Mouse (Mus musculus): ENCODE data around the gene Lrrc4.

Gene Lrrc4

GRCm38 (mm10) chr6:28823375-28823774 lies 8.2 kb downstream of the Lrrc4 start:
- DNase-seq: no peak

DNA sequence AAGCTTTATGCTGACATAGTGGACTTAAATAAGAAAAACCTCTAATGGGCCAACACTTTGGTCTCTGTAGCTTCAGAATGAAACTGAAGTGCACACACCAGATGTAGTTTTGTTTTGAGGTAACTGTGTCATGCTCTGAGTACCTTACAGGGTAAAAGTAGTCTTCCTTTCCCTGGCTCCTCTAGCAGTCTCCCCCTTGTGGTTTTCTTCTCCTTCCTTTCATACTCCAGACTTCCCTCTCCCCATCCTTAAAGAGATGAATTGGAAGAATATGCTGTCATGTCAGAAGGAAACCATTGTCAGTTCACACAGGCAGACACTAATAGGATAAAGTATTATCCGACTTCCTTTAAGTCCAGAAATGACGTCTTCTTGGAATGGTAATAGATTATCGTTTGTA lies 9.3 kb downstream of the Lrrc4 start:
- no peak for DNase-seq

GRCm38 (mm10) chr6:28819509-28820358 lies 11.8 kb downstream of the Lrrc4 start:
- peak; percentile 17 for DNase-seq

GRCm38 (mm10) chr6:28817039-28817438 lies 14.5 kb downstream of the Lrrc4 start:
- DNase-seq: peak; percentile 74

- no peak for DNase-seq
These were observed 16.7 kb downstream of the Lrrc4 start for GRCm38 (mm10) chr6:28814895-28815294.

DNA sequence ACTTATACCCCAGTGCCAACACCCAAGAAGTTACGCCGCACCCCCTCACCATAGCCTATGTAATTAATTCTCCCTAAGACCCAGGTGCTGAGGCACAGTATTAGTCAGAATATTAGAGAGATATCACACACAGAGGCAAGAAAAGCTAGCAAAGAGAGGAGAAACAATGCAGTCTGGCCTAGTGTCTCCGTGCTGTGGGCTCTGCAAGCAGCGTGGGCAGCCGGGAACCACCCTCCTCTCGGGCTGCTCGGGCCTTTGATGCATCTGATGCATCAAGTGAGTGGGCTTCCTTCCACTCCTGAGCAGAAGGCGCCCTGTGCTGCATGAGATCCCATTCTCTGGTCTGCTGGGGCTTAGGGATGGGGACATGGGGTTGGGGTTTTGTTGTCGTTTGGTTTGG lies 18.5 kb downstream of the Lrrc4 start:
- no peak for DNase-seq

- no peak for DNase-seq
These were observed 26.8 kb downstream of the Lrrc4 start for GRCm38 (mm10) chr6:28804751-28805150.

DNA sequence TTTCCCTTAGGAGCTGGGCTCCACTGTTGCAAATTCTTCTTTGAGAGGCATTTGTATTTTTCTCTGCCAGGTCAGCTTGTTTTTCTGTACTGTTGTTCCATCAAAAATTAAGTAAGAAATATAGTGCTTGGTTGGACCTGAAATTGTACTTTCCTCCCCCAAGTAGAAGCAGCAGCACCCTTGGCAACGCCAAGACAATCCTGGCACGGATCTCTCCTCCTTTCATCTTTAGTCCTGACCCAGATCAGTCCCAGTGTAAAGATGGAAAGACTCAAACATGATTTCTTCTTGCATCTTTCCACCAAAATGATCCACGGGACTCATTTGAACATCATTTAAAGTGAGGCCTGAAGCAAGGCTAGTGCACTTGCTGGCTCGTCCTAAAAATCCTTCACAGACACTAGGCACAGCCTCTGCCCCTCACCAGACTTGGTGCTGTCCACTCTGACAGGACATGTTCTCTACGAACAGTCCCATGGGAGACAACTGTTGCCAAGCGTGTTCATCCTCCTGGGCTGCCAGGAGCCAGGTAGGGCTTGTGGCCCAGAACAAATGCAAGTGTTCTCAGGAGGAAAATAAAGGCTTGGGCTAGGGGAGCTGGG lies 27.8 kb downstream of the Lrrc4 start:
- peak; percentile 66 for DNase-seq

DNA sequence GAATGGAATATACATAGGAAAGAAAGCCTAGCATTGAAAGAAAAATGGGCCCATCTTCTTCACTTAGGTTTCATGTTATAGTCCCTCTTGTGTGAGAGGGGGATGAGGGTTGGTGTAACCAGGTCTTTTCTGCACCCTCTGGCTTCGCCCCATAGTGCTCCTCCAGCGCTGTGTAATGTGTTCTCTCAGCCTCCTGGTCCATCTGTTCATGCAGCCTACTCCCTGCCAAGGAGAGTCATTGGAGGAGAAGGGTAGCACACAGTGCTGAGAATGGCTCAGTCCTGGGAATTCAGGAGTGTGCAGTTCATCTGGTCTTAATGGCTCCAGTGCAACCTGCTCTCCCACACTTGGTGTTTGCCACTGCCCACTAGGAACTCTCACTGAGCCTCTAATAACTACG lies 30.6 kb downstream of the Lrrc4 start:
- peak; percentile 79 for DNase-seq

- no peak for DNase-seq
These were observed 31.7 kb downstream of the Lrrc4 start for GRCm38 (mm10) chr6:28799818-28800217.

DNA sequence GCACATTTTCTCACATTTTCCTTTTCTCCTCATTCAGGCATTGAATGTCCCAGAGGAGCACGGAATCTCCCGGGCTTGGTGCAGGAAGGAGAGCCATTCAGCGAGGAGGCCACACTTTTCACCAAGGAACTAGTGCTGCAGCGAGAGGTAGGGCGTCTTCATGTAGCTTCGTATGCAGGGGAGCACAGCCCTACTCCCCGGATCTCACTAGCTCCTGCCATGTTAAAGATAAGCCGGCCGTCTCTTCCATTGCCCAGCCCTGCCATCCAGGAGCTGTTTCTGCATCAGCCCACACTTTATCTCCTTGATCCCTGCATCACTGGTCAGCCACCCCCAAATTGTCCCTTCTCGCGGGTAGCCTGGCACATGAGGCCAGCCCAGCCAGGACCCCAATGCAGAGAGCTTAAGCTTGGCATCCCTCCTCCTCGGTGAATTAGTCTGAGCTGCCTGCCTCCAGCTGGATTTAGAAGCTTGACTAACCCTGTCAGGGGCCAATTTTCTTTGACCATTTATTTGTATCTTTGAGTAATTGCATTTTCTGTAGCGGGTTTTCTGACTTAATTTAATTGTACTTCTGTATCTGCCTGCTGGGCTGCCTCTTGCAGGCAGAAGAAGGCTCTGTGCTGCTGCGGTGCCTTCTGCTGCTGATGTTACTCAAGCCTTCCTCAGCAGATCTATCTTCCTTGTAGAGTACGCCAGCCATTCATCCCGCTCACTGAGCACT lies 35.6 kb downstream of the Lrrc4 start:
- DNase-seq: no peak

- no peak for DNase-seq
These were observed 36.2 kb downstream of the Lrrc4 start for GRCm38 (mm10) chr6:28795380-28795779.

DNA sequence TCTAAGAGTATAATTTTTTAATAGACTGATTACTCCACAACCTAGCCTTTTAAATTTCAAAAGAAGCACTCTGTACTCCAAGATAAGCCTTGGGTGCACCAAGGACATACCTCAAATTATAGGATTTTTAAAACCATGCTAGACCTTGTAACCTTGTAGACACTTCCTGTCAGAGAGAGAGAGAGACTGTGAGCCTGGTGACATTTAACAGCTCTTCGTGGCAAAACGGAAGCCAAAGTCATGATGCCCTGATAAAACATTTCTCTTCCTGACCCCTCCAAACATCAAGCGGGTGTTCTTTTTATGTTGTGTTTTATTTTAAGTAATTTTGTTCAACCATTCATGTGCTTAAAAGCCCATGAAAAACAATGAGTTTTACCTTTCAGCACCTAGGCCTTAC lies 39.7 kb downstream of the Lrrc4 start:
- no peak for DNase-seq

- DNase-seq: no peak
These were observed 40.4 kb downstream of the Lrrc4 start for GRCm38 (mm10) chr6:28791183-28791582.

GRCm38 (mm10) chr6:28789685-28790084 lies 41.9 kb downstream of the Lrrc4 start:
- DNase-seq: no peak

GRCm38 (mm10) chr6:28787133-28787532 lies 44.4 kb downstream of the Lrrc4 start:
- DNase-seq: peak; percentile 38

DNA sequence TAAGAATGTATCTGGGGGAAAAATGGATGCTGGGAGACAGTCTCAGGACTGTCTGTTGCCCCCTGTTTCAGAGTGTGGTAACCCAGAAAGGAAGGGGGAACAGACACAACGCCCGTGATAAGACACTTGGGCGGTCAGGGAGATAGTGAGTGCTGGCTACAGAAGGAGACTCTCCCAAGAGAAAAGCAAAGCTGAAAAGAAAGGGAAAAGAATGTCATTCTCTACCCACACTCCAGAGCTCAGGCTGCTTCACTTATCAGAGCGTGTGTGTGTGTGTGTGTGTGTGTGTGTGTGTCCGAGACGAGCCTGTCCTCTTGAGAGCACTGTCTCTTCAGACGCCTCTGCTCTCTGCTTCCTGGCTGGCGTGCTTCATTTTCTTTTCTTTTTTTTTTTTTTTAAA lies 45.8 kb downstream of the Lrrc4 start:
- no peak for DNase-seq

DNA sequence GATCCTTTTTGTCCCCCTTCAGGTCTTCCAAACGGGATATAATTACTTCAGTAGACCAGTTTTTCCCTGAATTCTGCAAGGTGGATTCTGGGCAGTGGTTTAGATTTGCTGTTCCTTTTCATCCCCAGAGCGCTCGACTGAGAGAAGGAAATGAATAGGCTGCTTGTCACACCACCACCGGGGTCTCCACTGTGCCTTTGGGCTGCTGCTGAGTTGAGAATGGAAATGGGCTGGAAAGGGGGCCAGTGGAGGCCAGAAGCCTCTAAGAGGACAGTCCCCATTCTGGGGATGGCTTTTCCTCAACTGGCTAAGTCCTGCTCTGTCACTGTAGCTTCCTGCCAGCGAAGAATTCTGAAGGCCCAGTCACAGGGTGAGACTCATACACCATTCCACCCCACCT lies 47.6 kb downstream of the Lrrc4 start:
- DNase-seq: no peak

DNA sequence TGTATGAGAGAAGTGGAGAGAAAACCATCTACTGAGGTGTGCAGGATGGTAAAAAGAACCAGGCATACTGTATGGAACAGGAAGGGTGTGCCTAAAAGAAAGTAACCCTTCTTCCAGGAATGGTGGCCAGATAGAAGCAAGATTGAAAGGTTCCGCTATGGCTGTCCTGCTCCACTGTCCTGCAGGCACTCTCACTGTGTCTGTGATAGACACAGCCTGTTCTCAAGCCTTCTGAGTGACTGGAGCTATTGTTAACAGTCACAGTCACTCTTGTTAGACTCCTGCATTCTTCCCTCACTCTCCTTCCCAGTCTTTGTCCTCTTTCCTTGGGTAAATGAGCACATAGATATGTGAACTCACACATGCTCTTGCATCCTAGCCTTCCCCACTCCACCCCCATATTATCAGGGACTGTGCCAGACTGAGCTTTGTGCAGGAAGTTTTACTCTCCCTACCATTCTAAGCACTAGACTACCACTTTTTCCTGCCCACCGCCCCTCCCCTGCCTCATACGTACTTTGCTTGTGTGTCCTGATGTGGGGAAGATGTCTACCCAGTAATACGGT lies 48.4 kb downstream of the Lrrc4 start:
- no peak for DNase-seq

DNA sequence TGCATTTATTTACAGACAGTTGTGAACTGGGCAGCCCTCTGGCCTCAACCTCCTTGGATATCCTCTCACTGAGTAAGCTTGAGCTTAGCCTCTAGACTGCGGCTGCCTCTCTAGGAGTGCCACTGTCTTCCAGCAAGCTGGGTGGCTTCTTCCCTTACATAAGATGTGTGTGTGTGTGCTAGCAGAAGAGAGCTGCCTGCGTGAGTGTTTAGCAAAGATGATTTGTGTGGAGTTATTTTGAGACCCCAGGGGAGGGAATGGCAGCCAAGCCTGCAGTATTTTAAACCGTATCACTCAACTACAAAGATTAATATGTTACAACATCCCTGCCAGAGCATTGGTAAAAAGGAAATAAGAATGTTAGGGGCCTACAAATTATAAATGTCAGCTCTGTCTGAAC lies 49.9 kb downstream of the Lrrc4 start:
- DNase-seq: no peak

DNA sequence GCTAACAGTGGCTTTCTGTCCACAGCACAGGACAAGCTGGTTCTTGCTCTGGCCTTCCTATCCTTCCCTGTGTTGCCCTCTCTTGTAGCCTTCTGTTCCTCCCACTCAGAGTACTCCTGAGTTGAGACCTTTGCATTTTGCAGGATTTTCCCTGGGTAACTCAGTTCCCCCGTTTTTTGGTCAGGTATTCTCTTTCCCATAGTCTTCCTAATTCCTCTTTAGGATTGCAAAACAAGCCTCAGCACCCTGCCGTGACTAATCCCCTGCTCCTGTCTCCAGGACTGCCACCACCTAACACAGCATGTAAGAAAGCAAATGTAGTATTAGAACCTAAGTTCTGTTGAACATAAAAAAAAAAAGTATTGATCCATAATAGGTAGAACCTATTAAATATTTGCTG lies 60.2 kb downstream of the Lrrc4 start:
- no peak for DNase-seq

- no peak for DNase-seq
These were observed 63.6 kb downstream of the Lrrc4 start for GRCm38 (mm10) chr6:28767891-28768481.

- no peak for DNase-seq
These were observed 64.9 kb downstream of the Lrrc4 start for GRCm38 (mm10) chr6:28766622-28767021.
